Mouse (Mus musculus) E14TG2a.4 (cell line): ENCODE measurements around the gene Dner.

Experiments
- CTCF ChIP-seq: conservative IDR thresholded peaks from 2 replicates; pipeline ENCODE4 v1.5.1; 2014; ENCODE audit warnings: low read length
- POU5F1 ChIP-seq: IDR thresholded peaks from 2 replicates; pipeline ENCODE4 v1.6.1; 2014; ENCODE audit warnings: low read length, borderline replicate concordance

GRCm38 (mm10) chr1:84363967-84364366 is 332.1 kb downstream of the Dner start, which contains the start of gene Pid1:
- TF ChIP-seq CTCF = no peak
- no peak for TF ChIP-seq POU5F1
